Mouse (Mus musculus) midbrain, embryonic 11.5 days (tissue): Measurements from ENCODE around the gene Shf. TPM values are rescaled to one million over a fixed set of nuclear protein-coding genes. Genes with fewer than 3 reads are reported as not detected.
A peak's percentile ranks its signal among the peaks of the same experiment; 100 is the strongest.

ENCODE experiments used
- ATAC-seq: fragments of 200-750 bp; cut with Nextera tagmentation; 2 replicates; pipeline ENCODE4 v1.8.0; 2017; ENCODE audit warnings: moderate TSS enrichment, moderate library complexity; ENCODE audit not compliant: low FRiP score
- DNase-seq: peaks from one replicate; pipeline ENCODE4 v3.0.0; 2015; ENCODE audit warnings: low spot score; ENCODE audit errors: missing footprints
- H3K27ac ChIP-seq: fragments of 300-500 bp; sonication (generic); 2 replicates; pipeline ENCODE4 v1.5.1; 2014; ENCODE audit warnings: low read depth, low read length
- H3K27me3 ChIP-seq: fragments of 300-500 bp; sonication (generic); 2 replicates; pipeline ENCODE4 v1.6.1; 2014; ENCODE audit warnings: mild to moderate bottlenecking, low read length, moderate library complexity, mixed read lengths; ENCODE audit not compliant: control insufficient read depth, insufficient read depth
- H3K36me3 ChIP-seq: fragments of 300-500 bp; sonication (generic); 2 replicates; pipeline ENCODE4 v1.6.1; 2014; ENCODE audit warnings: mild to moderate bottlenecking, low read length, moderate library complexity, mixed read lengths; ENCODE audit not compliant: control insufficient read depth, insufficient read depth
- H3K4me1 ChIP-seq: fragments of 300-500 bp; sonication (generic); 2 replicates; pipeline ENCODE4 v1.6.1; 2014; ENCODE audit warnings: low read length; ENCODE audit not compliant: control insufficient read depth, insufficient read depth
- H3K4me2 ChIP-seq: fragments of 300-500 bp; sonication (generic); 2 replicates; pipeline ENCODE4 v1.6.1; 2014; ENCODE audit warnings: mild to moderate bottlenecking, moderate library complexity
- H3K4me3 ChIP-seq: fragments of 300-500 bp; sonication (generic); 2 replicates; pipeline ENCODE4 v1.5.1; 2014; ENCODE audit warnings: low read depth, low read length
- H3K9ac ChIP-seq: fragments of 300-500 bp; sonication (generic); 2 replicates; pipeline ENCODE4 v1.6.1; 2014; ENCODE audit warnings: low read length
- H3K9me3 ChIP-seq: fragments of 300-500 bp; sonication (generic); 2 replicates; pipeline ENCODE4 v1.6.1; 2016; ENCODE audit warnings: low read length; ENCODE audit not compliant: control insufficient read depth
- WGBS: fragments of 180-500 bp; shearing (Covaris S2); extraction: QIAGEN DNeasy Blood & Tissue Kit; methylation state at CpG from one replicate; pipeline ENCODE4 v1.1.7; 2014; 5-methylcytosine and 5-hydroxymethylcytosine counted together
- polyA plus RNA-seq: library from polyadenylated mRNA; unstranded; fragments of >200 nt; fragmentation: Nextera tagmentation; extraction: Ambion mirVana; gene quantifications from 2 replicates; pipeline ENCODE4 v1.2.1, GENCODE M21; 2014

Gene Shf
- polyA plus RNA-seq, 1 experiment from 2014 or later, result 9.2 TPM

DNA sequence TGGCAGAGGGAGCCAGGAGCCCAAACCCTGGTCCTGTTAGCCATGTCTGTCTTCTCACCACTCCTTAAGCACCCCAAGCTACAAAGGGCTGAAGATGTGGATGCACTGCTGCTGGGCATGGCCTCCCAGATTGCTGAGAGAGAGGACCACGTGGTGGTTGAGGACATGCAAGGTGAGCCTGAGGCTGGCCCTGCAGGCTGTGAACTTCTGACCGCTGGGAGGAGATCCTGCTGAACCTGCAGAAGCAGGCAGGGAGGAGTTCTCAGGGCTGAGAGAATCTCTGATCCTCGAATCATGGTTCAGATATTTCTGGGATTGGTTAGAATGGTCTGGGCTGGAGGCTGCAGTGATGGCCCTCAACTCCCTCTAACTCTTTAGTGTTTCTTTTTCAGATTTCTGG, 45.0 kb downstream of the Shf start:
- Histone ChIP-seq H3K4me2 (no peak overlapping the region), H3K9ac (no peak overlapping the region), H3K9me3 (no peaks in the 10 kb centered on the region), H3K27ac (no peak overlapping the region), H3K27me3 (no peaks in the 10 kb centered on the region), H3K36me3 (no peaks in the 10 kb centered on the region), H3K4me1 (no peaks in the 10 kb centered on the region), H3K4me3 (no peak overlapping the region)
- no peak for DNase-seq
- WGBS, result 58% methylated on average over 3 of the region's 3 CpGs
- ATAC-seq, result no peak

- H3K4me1 ChIP-seq, result 0 out of 2 replicates have a peak, but pooled peaks cover 4% of the 10 kb centered on the region
- H3K27me3 ChIP-seq, result peaks cover 20% of the 10 kb centered on the region
- H3K4me3 ChIP-seq, result no peak overlapping the region
- no peak overlapping the region for H3K27ac ChIP-seq
- 74% methylated on average over 4 of the region's 4 CpGs for WGBS
- no peak overlapping the region for H3K4me2 ChIP-seq
- no peaks in the 10 kb centered on the region for H3K9me3 ChIP-seq
- H3K36me3 ChIP-seq, result no peaks in the 10 kb centered on the region
- DNase-seq (no peak), ATAC-seq (no peak)
- H3K9ac ChIP-seq, result no peak overlapping the region
These were observed 51.6 kb downstream of the Shf start for GRCm38 (mm10) chr2:122317384-122317783.

DNA sequence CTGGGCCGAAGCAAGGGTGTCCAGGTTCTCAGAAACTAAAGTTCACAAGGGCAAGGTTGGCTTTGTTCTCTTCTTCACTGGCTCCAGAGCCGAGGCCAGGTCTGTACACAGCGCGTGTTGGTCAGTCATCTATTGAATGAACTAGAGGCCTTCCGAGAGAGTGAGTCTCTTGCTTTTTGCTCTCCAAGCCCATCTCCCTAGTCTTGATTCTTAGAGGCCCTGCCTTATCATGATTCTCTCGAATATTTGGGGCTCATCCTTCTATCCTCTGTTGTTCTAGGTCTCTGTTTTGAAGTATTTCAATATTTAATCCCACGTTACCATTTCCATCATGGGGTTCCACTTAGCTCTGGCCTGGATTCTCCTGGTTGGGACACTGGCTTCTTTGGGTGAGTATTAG, 53.6 kb downstream of the Shf start, which contains the start of gene Duox1:
Duox1 (plus strand) TSS at position 301 of the 400 bp plus-strand sequence.
- no peak within 1 kb of the TSS for H3K27ac ChIP-seq
- H3K4me3 ChIP-seq, result no peak within 1 kb of the TSS
- ATAC-seq, result no peak
- no peak within 1 kb of the TSS for H3K9ac ChIP-seq
- DNase-seq, result no peak
- H3K4me1 ChIP-seq, result peaks cover 6% of the 10 kb centered on the region; the same call in 1 of the 2 replicates
- H3K4me2 ChIP-seq, result no peak within 1 kb of the TSS
- peaks cover 20% of the 10 kb centered on the region for H3K27me3 ChIP-seq
- no peaks in the 10 kb centered on the region for H3K36me3 ChIP-seq
- 83% methylated on average over 7 of the region's 7 CpGs for WGBS
- no peaks in the 10 kb centered on the region for H3K9me3 ChIP-seq

DNA sequence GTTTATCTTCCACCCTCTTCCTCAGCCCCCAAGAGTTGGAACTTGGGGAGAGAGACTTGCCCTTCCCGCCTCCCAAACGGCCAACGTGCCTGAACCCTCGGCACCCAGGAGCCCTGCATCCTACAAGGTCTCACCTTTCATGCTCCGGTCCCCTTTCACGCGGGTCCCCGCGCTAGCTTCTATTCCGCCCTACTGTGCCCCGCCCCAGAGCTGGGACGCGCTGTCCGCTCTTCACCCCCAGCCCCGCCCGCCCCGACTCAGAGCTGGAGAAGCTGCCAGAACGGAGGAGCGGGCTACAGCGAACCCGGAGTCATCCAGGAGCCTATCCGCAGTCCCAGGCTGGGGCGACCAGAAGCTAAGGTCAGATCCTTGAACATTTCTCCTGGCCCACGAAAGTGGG, 55.4 kb downstream of the Shf start, which contains the start of gene Duoxa1:
Duoxa1 (minus strand) TSS at position 195 of the 400 bp plus-strand sequence.
- Histone ChIP-seq H3K4me1 (peaks cover 6% of the 10 kb centered on the region; the same call in 1 of the 2 replicates), H3K9ac (no peak within 1 kb of the TSS), H3K27me3 (peaks cover 20% of the 10 kb centered on the region), H3K27ac (no peak within 1 kb of the TSS), H3K9me3 (no peaks in the 10 kb centered on the region), H3K36me3 (no peaks in the 10 kb centered on the region), H3K4me3 (no peak within 1 kb of the TSS), H3K4me2 (peak within 1 kb of the TSS; percentile 7; the same call in 1 of the 2 replicates)
- DNase-seq (peak; percentile 88), ATAC-seq (peak; percentile 37; the same call in 1 of the 2 replicates)
- 4% methylated on average over 24 of the region's 24 CpGs for WGBS

DNA sequence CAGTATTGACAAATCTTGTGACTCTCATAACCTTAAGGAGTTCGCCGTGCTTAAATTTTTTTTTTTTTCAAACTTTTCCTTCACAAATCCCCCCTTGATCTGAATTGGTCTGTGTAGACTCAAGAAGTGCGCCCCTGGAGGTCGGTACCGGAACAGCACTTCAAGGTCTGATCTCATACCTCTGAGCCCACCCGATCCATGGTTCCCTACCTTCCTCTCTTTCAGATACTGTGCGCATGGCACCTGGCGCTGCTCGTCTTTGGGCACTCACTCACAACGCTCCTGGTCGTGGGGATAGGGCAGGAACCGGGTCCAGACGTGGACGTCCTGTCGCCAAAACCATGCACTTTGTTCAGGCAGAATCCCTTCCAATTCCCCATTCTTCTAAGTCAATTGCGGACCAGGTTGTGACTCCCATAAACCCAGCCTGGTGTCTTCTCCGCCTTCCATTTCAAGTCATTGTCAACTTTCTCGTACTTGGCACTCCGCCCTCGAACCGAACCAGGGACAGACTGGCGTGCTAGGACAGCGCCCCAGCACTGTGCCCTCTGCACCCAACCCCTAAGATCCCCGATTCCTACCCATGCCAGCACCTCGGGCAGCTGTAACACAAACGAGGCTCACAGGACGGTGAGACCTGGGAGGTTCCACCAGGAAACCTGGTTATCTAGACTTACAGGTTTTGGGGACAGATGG, 56.1 kb downstream of the Shf start:
- H3K4me3 ChIP-seq, result no peak overlapping the region
- peak overlapping the region; percentile 7; the same call in 1 of the 2 replicates for H3K4me2 ChIP-seq
- ATAC-seq (peak; percentile 58), DNase-seq (peak; percentile 99)
- 4% methylated on average over 27 of the region's 27 CpGs for WGBS
- H3K9me3 ChIP-seq, result no peaks in the 10 kb centered on the region
- H3K36me3 ChIP-seq, result no peaks in the 10 kb centered on the region
- peaks cover 20% of the 10 kb centered on the region for H3K27me3 ChIP-seq
- H3K4me1 ChIP-seq, result peaks cover 6% of the 10 kb centered on the region; the same call in 1 of the 2 replicates
- H3K9ac ChIP-seq, result no peak overlapping the region
- no peak overlapping the region for H3K27ac ChIP-seq

- H3K4me3 ChIP-seq, result no peak overlapping the region
- H3K36me3 ChIP-seq, result no peaks in the 10 kb centered on the region
- ATAC-seq (0 out of 2 replicates have a peak, but pooled peaks have one; percentile 18), DNase-seq (peak; percentile 82)
- H3K27ac ChIP-seq, result no peak overlapping the region
- H3K4me2 ChIP-seq, result no peak overlapping the region
- WGBS, result 40% methylated on average over 2 of the region's 2 CpGs
- H3K27me3 ChIP-seq, result peaks cover 20% of the 10 kb centered on the region
- H3K9ac ChIP-seq, result no peak overlapping the region
- H3K9me3 ChIP-seq, result no peaks in the 10 kb centered on the region
- H3K4me1 ChIP-seq, result peaks cover 6% of the 10 kb centered on the region; the same call in 1 of the 2 replicates
These were observed 57.4 kb downstream of the Shf start for GRCm38 (mm10) chr2:122311561-122311960.

GRCm38 (mm10) chr2:122309647-122310046, 59.3 kb downstream of the Shf start:
- WGBS, result 52% methylated on average over 3 of the region's 3 CpGs
- Histone ChIP-seq H3K4me1 (peaks cover 6% of the 10 kb centered on the region; the same call in 1 of the 2 replicates), H3K4me3 (no peak overlapping the region), H3K27me3 (peaks cover 18% of the 10 kb centered on the region), H3K4me2 (no peak overlapping the region), H3K9ac (no peak overlapping the region), H3K36me3 (no peaks in the 10 kb centered on the region), H3K9me3 (no peaks in the 10 kb centered on the region), H3K27ac (no peak overlapping the region)
- DNase-seq, result no peak
- no peak for ATAC-seq

- H3K27me3 ChIP-seq, result peaks cover 17% of the 10 kb centered on the region
These were observed 62.8 kb downstream of the Shf start for GRCm38 (mm10) chr2:122306184-122306583.

GRCm38 (mm10) chr2:122305097-122305892, 63.7 kb downstream of the Shf start:
- WGBS, result 83% methylated on average over 16 of the region's 16 CpGs
- H3K9me3 ChIP-seq, result no peaks in the 10 kb centered on the region
- H3K4me3 ChIP-seq, result no peak overlapping the region

More at GRCm38 (mm10) chr2:122306184-122306583, 62.8 kb downstream of the Shf start:
- Histone ChIP-seq H3K27ac (no peak overlapping the region), H3K4me1 (peaks cover 2% of the 10 kb centered on the region; the same call in 1 of the 2 replicates), H3K4me3 (no peak overlapping the region), H3K9ac (no peak overlapping the region), H3K9me3 (no peaks in the 10 kb centered on the region), H3K4me2 (no peak overlapping the region), H3K36me3 (no peaks in the 10 kb centered on the region)
- 73% methylated on average over 4 of the region's 4 CpGs for WGBS
- ATAC-seq (no peak), DNase-seq (no peak)

More at GRCm38 (mm10) chr2:122305097-122305892, 63.7 kb downstream of the Shf start:
- peaks cover 3% of the 10 kb centered on the region; the same call in 1 of the 2 replicates for H3K4me1 ChIP-seq
- no peak overlapping the region for H3K4me2 ChIP-seq
- no peak for DNase-seq
- H3K9ac ChIP-seq, result no peak overlapping the region
- no peaks in the 10 kb centered on the region for H3K36me3 ChIP-seq
- peaks cover 26% of the 10 kb centered on the region for H3K27me3 ChIP-seq
- H3K27ac ChIP-seq, result no peak overlapping the region
- no peak for ATAC-seq
